Mouse (Mus musculus) heart, embryonic 16.5 days (tissue): ENCODE results near the gene 1700016C15Rik. TPM values are rescaled to one million over a fixed set of nuclear protein-coding genes. Genes with fewer than 3 reads are reported as not detected.

Experiments
- ATAC-seq: fragments of 200-750 bp; cut with Nextera tagmentation; replicated peaks from 2 replicates; pipeline ENCODE4 v1.8.0; 2017; ENCODE audit warnings: moderate number of reproducible peaks; ENCODE audit not compliant: insufficient read depth, low FRiP score; ENCODE audit errors: extremely low read depth
- H3K27ac ChIP-seq: fragments of 300-500 bp; sonication (generic); 2 replicates; pipeline ENCODE4 v1.5.1; 2014; ENCODE audit warnings: mild to moderate bottlenecking, low read length, control low read depth, moderate library complexity
- H3K27me3 ChIP-seq: fragments of 300-500 bp; sonication (generic); 2 replicates; pipeline ENCODE4 v1.6.1; 2014; ENCODE audit warnings: low read length, mixed read lengths; ENCODE audit not compliant: control insufficient read depth, insufficient read depth
- H3K36me3 ChIP-seq: fragments of 300-500 bp; sonication (generic); 2 replicates; pipeline ENCODE4 v1.6.1; 2014; ENCODE audit not compliant: control insufficient read depth, insufficient read depth
- H3K4me1 ChIP-seq: fragments of 300-500 bp; sonication (generic); 2 replicates; pipeline ENCODE4 v1.6.1; 2014; ENCODE audit warnings: low read length, mixed read lengths; ENCODE audit not compliant: control insufficient read depth, insufficient read depth
- H3K4me2 ChIP-seq: fragments of 300-500 bp; sonication (generic); 2 replicates; pipeline ENCODE4 v1.6.1; 2014; ENCODE audit warnings: low read depth, mild to moderate bottlenecking, control low read depth, low read length
- H3K4me3 ChIP-seq: fragments of 300-500 bp; sonication (generic); 2 replicates; pipeline ENCODE4 v1.5.1; 2014; ENCODE audit warnings: mild to moderate bottlenecking, control low read depth, low read length
- H3K9ac ChIP-seq: fragments of 300-500 bp; sonication (generic); 2 replicates; pipeline ENCODE4 v1.6.1; 2014; ENCODE audit warnings: low read length, control low read depth
- H3K9me3 ChIP-seq: fragments of 300-500 bp; sonication (generic); replicated peaks from 2 replicates; pipeline ENCODE4 v1.6.1; 2016; ENCODE audit warnings: low read length; ENCODE audit not compliant: control insufficient read depth
- WGBS: fragments of 180-500 bp; shearing (Covaris S2); extraction: QIAGEN DNeasy Blood & Tissue Kit; methylation state at CpG from one replicate; pipeline ENCODE4 v1.1.7; 2014; 5-methylcytosine and 5-hydroxymethylcytosine counted together
- polyA plus RNA-seq: library from polyadenylated mRNA; unstranded; fragments of >200 nt; fragmentation: Nextera tagmentation; extraction: Ambion mirVana; gene quantifications from 2 replicates; pipeline ENCODE4 v1.2.1, GENCODE M21; 2015

Gene 1700016C15Rik
- polyA plus RNA-seq, 1 experiment from 2014 or later = not detected

DNA sequence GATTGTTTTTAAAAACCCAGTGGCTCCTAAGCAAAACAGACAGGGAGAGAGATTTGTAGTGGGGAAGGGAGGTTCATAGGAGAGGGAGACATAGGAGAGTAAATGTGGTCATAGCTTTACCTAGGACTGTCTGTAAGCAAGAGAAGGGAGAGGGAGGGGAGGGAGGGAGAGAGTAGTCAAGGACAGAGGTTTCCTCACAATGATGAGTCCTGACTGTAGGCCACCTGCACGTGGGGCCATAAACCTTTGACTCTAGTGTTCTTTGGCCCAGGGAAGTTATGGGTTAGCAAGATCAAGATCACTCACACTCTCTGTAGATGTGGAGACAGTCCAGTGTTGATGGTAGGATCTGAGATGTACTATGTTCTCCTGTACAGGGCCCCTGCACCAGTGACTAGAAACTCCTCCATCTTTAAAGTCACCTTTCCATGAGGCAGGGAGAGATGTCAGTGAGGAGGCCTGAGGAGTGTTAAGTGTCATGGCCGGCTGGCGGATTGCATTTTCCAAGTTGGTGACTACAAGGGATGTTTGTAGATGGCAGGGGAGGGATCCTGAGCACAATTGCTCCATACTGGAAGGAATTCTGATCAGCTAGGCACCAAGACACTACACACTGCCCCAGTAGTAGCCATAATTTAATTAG lies 1.6 kb upstream of the 1700016C15Rik start:
- no peaks in the 10 kb centered on the region for H3K4me1 ChIP-seq
- no peak overlapping the region for H3K27ac ChIP-seq

GRCm38 (mm10) chr1:177731973-177732372 lies 2.4 kb downstream of the 1700016C15Rik start:
- ATAC-seq = no peak
- Histone ChIP-seq H3K27ac (no peak overlapping the region), H3K9ac (no peak overlapping the region), H3K9me3 (peaks cover 6% of the 10 kb centered on the region), H3K27me3 (no peaks in the 10 kb centered on the region), H3K4me1 (no peaks in the 10 kb centered on the region), H3K4me3 (no peak overlapping the region), H3K4me2 (no peak overlapping the region), H3K36me3 (no peaks in the 10 kb centered on the region)
- WGBS = 72% methylated on average over 3 of the region's 3 CpGs

More for the DNA sequence above, 1.6 kb upstream of the 1700016C15Rik start:
- Histone ChIP-seq H3K9ac (no peak overlapping the region), H3K36me3 (no peaks in the 10 kb centered on the region), H3K4me2 (no peak overlapping the region), H3K9me3 (peaks cover 6% of the 10 kb centered on the region), H3K27me3 (no peaks in the 10 kb centered on the region), H3K4me3 (no peak overlapping the region)
- no peak for ATAC-seq
- 87% methylated on average over 3 of the region's 3 CpGs for WGBS

- Histone ChIP-seq H3K4me3 (no peak overlapping the region), H3K36me3 (no peaks in the 10 kb centered on the region)
- 49% methylated on average over 6 of the region's 6 CpGs for WGBS
Observed at GRCm38 (mm10) chr1:177737505-177738105, 8.0 kb downstream of the 1700016C15Rik start.

GRCm38 (mm10) chr1:177740707-177741106 lies 11.1 kb downstream of the 1700016C15Rik start:
- WGBS = 47% methylated on average over 1 of the region's 1 CpGs
- Histone ChIP-seq H3K4me2 (no peak overlapping the region), H3K9ac (no peak overlapping the region), H3K4me3 (no peak overlapping the region), H3K27me3 (no peaks in the 10 kb centered on the region), H3K9me3 (no peaks in the 10 kb centered on the region), H3K27ac (no peak overlapping the region), H3K4me1 (no peaks in the 10 kb centered on the region), H3K36me3 (no peaks in the 10 kb centered on the region)
- no peak for ATAC-seq

More at GRCm38 (mm10) chr1:177737505-177738105, 8.0 kb downstream of the 1700016C15Rik start:
- no peak for ATAC-seq
- H3K27me3 ChIP-seq = no peaks in the 10 kb centered on the region
- H3K4me1 ChIP-seq = no peaks in the 10 kb centered on the region
- H3K9ac ChIP-seq = no peak overlapping the region
- H3K4me2 ChIP-seq = no peak overlapping the region
- no peak overlapping the region for H3K27ac ChIP-seq
- no peaks in the 10 kb centered on the region for H3K9me3 ChIP-seq

DNA sequence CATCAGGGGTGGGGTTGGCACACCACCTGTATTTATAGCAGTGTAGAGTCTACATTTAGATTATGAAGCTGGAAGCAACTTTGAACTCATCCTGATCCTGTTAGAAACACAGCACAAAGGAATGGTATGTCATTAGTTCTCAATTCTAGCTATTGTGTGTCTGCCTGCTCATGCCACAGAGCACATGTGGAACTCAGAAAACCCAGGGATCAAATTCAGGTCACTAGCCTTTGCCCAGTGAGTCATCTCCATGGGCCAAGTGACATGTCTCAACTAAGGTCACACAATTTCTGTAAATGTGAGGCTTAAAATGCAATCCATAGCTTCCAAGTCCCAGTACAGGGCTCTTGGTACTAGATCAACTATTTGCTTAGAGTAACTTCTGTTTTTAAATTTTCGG lies 12.5 kb downstream of the 1700016C15Rik start:
- no peaks in the 10 kb centered on the region for H3K27me3 ChIP-seq
- H3K4me3 ChIP-seq = no peak overlapping the region
- no peak for ATAC-seq
- no peaks in the 10 kb centered on the region for H3K36me3 ChIP-seq
- no peaks in the 10 kb centered on the region for H3K9me3 ChIP-seq
- WGBS = 66% methylated on average over 1 of the region's 1 CpGs
- no peaks in the 10 kb centered on the region for H3K4me1 ChIP-seq
- H3K4me2 ChIP-seq = no peak overlapping the region
- H3K27ac ChIP-seq = no peak overlapping the region
- no peak overlapping the region for H3K9ac ChIP-seq

DNA sequence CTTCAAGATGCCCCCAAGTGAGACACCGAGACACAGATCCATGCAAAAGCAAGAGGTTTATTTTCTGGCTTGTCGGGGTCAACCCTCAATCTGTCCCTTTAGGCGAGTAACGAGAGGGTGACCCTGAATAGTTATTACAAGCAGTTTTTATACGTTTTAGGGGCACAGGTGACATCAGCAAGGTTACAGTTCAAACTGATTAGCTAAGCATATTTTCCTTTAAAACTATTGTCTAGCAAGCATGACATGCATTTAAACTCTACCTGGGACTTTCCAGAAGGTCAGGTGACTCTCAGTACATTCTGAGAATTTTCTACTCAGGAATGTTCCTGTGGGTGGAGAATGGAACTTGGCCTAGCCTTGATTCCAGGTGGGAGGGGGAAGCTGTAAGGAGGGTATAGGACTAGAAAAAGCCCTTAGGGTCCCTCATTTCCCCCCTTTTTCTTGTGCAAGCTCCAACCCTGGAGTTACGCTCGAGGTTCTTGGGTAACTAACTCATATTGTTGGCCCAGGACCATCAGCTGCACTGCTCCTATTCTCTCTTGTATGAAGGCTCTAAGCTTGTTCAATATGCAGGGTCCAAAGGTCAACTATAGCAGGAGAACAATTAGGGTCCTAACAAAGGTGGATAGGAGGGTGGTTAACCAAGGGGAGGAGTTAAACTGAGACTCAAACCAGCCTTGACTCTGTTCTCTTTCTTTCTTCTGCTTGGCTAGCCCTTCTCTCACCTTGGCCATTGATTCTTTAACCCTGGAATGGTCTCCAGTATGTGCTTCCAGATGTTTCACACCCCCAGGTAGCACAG lies 15.1 kb downstream of the 1700016C15Rik start:
- Histone ChIP-seq H3K4me1 (no peaks in the 10 kb centered on the region), H3K27ac (no peak overlapping the region), H3K4me2 (no peak overlapping the region), H3K36me3 (no peaks in the 10 kb centered on the region), H3K9me3 (peaks cover 4% of the 10 kb centered on the region; the same call in 1 of the 2 replicates), H3K4me3 (no peak overlapping the region), H3K9ac (no peak overlapping the region), H3K27me3 (no peaks in the 10 kb centered on the region)
- 81% methylated on average over 7 of the region's 7 CpGs for WGBS
- no peak for ATAC-seq

GRCm38 (mm10) chr1:177747869-177748540 lies 18.4 kb downstream of the 1700016C15Rik start:
- Histone ChIP-seq H3K27ac (no peak overlapping the region), H3K9me3 (peaks cover 18% of the 10 kb centered on the region), H3K4me2 (no peak overlapping the region), H3K4me1 (no peaks in the 10 kb centered on the region), H3K9ac (no peak overlapping the region), H3K27me3 (no peaks in the 10 kb centered on the region), H3K36me3 (peaks cover 4% of the 10 kb centered on the region; the same call in 1 of the 2 replicates), H3K4me3 (no peak overlapping the region)
- 91% methylated on average over 6 of the region's 6 CpGs for WGBS
- no peak for ATAC-seq

DNA sequence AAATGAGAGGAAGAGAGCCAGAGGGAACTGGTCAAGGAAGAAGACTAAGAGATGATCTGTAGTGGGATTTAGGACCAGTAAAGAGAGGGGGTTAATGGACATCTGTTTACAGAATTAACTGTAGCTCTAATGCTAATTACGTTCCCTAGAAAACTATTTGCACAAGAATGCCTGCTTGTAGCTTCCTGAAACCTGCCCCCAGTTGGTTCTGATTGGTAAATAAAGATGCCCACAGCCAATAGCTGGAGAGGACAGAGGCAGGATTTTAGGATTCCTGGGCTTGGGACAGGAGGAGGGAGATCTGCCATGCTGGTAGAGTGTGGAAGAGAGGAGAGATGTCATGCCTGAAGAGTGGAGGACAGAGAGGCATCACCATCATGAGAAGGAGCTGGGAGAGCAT lies 23.9 kb downstream of the 1700016C15Rik start:
- H3K9ac ChIP-seq = no peak overlapping the region
- peaks cover 18% of the 10 kb centered on the region for H3K9me3 ChIP-seq
- H3K27me3 ChIP-seq = no peaks in the 10 kb centered on the region
- no peaks in the 10 kb centered on the region for H3K4me1 ChIP-seq
- WGBS = 63% methylated on average over 1 of the region's 1 CpGs
- H3K4me3 ChIP-seq = no peak overlapping the region
- no peak overlapping the region for H3K27ac ChIP-seq
- no peak for ATAC-seq
- no peak overlapping the region for H3K4me2 ChIP-seq
- peaks cover 4% of the 10 kb centered on the region; the same call in 1 of the 2 replicates for H3K36me3 ChIP-seq
